Mouse (Mus musculus) heart, postnatal 10 days (tissue): ENCODE measurements at regions not wholly inside any gene's neighbourhood (a gene's known extent, or its start where the extent isn't known, plus 50 kb on each side); places are given as distances from the start of the nearest gene placed in this dataset.

Experiments
- DNase-seq, 2 experiments: peaks; one replicate each; pipeline ENCODE4 v3.0.0; 2021
- intact Hi-C: fragments of 180-260 bp; cut with DNase I; formaldehyde crosslinking; loops from one replicate; pipeline ENCODE4 v1.15.1; 2025

GRCm38 (mm10) chr13:51970051-51970450, 123.6 kb downstream of the Gadd45g start:
- intact Hi-C loops: no loop called here

GRCm38 (mm10) chr13:51972656-51973310, 126.3 kb downstream of the Gadd45g start:
- intact Hi-C loops: no loop called here
- no peak for DNase-seq

More at GRCm38 (mm10) chr13:51970051-51970450, 123.6 kb downstream of the Gadd45g start:
- no peak for DNase-seq

GRCm38 (mm10) chr13:51973461-51973860, 127.0 kb downstream of the Gadd45g start:
- intact Hi-C loops: no loop called here

DNA sequence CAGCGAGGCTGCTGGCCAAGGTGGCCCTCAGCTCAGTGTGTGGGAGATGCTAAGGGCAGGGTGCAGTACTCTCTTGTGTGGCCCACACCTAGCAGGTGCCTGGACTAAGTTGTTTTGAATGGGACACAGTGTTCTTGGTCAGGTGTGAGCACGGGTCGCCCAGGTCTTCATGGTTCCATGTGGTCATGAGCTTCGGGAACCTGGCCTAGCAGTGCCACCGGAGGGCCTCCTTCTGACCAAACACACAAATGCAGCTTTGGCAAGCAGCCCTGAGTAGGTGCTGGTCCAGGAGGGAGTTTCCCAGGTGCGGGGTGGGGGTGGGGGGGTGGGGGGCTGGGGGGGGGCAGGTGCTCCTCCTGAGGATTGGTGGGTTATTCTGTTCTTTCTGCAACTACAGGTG, 127.6 kb downstream of the Gadd45g start:
- intact Hi-C loops: no loop called here
- DNase-seq: no peak

More at GRCm38 (mm10) chr13:51973461-51973860, 127.0 kb downstream of the Gadd45g start:
- DNase-seq: no peak

DNA sequence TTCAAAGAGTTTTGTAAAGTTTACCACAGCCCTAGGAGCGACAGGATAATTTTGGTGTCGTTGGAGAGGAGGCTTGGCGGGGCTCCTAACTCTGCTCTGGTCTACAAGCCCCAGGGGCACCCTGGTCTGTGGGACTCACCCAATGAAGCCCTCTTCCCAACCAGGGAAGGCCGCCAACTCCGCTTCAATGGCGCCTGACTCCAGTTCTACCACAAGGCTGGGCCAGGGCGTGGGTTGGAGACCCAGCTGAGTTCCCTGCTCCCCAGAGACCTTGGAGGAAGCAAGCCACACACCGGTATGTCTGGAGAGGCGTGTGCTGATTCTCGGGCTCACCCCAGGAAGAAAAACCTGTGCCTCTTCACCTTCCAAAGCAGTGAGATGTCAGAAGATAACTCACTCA, 128.9 kb downstream of the Gadd45g start:
- peak; percentile 52 to 54 for DNase-seq
- intact Hi-C loops: loop anchor here (1.0 to 5.0 kb wide), 2 partner anchors 129 to 247 kb away; partner anchors contain the start of gene Gadd45g

- intact Hi-C loops: loop anchor here (1.0 to 5.0 kb wide), 4 partner anchors 65 to 246 kb away; partner anchors contain the start of gene Gadd45g
- DNase-seq: peak; percentile 84 to 87
Observed at GRCm38 (mm10) chr13:51975801-51976601, 129.5 kb downstream of the Gadd45g start.

- intact Hi-C loops: loop anchor here (2.0 to 5.0 kb wide), 3 partner anchors 64 to 246 kb away; no protein-coding TSS in a partner anchor
- peak in 1 of 2 experiments; percentile 31 for DNase-seq
Observed at GRCm38 (mm10) chr13:51976620-51977214, 130.2 kb downstream of the Gadd45g start.

- DNase-seq: peak in 1 of 2 experiments; percentile 38
- intact Hi-C loops: loop anchor here (5.0 kb wide), 1 partner anchor 243 kb away; no protein-coding TSS in a partner anchor
Observed at GRCm38 (mm10) chr13:51979301-51979977, 133.0 kb downstream of the Gadd45g start.

DNA sequence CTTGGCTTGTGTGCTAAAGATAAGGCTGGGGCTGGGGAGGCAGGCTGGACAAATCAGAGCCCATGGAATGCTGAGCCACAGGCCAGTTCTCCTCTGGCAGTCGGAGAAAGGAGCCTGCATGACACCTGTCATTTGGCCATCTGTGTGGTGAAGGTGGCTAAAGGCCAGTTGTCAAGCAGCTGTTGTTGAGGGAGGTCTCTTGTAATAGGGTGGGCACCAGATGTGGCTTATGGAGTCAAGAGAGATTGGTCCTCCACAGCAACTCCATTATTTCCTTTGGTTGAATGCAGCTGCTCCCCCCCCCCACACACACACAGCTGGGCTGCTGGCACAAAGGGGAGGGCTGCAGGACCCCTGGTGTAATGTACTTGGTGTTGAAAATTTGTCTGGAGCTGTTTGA, 133.9 kb downstream of the Gadd45g start:
- intact Hi-C loops: no loop called here
- DNase-seq: no peak

- no peak for DNase-seq
Observed at GRCm38 (mm10) chr13:51983002-51983401, 136.5 kb downstream of the Gadd45g start.

DNA sequence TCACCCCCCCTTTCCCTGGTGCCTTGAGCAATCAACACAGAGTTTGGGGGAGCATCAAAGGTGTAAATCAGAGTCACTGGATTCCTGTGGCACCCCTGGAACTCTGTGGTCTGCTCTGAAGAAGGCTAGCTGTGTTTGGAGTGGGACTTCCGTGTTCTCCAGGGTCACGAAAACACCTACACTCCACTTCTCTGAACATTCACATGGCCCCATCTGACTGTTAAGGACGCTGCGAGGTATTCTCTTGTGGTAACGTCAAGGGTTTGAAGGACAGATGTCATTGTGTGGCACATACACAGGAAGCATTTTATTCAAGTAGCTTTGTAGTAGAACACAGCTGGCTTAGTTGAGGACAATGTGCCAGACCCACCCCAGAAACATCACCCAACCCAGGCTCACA, 137.1 kb downstream of the Gadd45g start:
- no peak for DNase-seq
- intact Hi-C loops: no loop called here

More at GRCm38 (mm10) chr13:51983002-51983401, 136.5 kb downstream of the Gadd45g start:
- intact Hi-C loops: no loop called here

DNA sequence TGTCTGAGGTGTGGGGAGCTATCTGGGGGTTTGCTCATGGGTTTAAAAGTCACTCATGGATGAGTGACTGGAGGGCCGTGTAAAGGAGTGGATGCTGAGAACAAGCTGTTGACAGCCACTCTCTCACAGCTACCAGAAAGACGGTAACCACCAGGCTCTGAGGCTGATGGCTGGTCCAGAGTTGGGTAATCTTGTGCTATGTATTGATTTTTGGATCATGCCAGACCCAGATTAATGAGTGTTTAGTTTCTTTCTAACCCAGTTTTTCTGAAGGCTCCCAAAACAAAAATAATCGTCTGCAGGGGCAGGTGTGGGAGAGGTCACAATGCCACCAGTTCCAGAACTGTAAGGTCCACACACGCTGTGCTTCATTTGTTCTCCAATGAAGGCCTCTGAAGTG, 144.9 kb downstream of the Gadd45g start:
- intact Hi-C loops: no loop called here
- DNase-seq: no peak

GRCm38 (mm10) chr13:51992878-51993277, 146.4 kb downstream of the Gadd45g start:
- DNase-seq: no peak
- intact Hi-C loops: no loop called here

- DNase-seq: no peak
- intact Hi-C loops: no loop called here
Observed at GRCm38 (mm10) chr13:51996163-51996562, 149.7 kb downstream of the Gadd45g start.

- DNase-seq: no peak
- intact Hi-C loops: no loop called here
Observed at GRCm38 (mm10) chr13:51998542-51998941, 152.1 kb downstream of the Gadd45g start.

DNA sequence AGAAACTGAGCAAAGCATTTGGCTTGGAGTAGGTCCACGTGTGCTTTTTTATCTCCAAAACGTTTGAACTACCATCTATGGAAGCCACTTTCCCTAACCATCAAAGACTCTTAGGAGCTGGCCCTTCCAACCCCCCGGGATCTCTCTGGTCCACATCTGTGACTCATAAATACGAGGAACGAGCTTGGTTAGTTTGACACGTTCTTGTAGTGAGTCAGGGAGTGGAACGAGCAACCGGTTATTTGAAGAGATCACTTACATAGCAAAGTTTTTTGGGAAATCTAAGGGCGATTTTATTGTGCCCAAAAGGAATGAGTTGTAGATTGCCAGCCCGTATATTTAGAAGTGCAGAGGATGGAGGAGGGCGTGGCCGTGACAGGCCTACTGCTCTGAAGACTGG, 155.3 kb downstream of the Gadd45g start:
- DNase-seq: no peak
- intact Hi-C loops: no loop called here

DNA sequence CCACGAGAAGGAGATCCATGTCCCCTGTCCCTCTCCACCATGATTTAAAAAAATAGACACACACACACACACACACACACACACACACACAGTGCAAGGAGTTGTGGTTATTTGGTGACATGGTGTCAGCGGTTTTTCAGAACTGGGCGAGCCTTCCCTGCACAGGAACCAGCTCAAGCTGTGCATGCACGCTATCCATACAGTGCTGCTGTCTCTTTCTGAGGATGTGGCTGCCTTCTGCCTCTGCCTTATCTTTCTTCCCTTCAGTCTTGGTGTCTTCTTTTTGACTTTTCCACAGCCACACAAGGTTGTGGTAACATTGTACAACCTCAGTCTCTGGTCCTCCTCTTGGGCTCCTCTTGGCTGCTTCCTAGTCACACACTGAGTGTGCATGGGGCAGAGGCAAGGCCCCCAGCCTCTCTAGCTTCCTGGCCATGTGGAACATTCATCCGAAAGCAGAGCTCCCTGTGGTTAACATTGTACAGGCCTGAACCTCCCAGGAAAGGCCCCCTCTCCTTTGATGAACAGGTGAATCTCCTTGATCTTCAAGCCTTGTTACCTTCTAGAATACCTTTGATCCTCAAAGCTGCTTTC, 157.6 kb downstream of the Gadd45g start:
- intact Hi-C loops: no loop called here
- no peak for DNase-seq

GRCm38 (mm10) chr13:52007585-52008395, 161.3 kb downstream of the Gadd45g start:
- no peak for DNase-seq
- intact Hi-C loops: loop anchor here (5.0 kb wide), 1 partner anchor 500 kb away; no protein-coding TSS in a partner anchor

- no peak for DNase-seq
Observed at GRCm38 (mm10) chr13:52009231-52009630, 162.8 kb downstream of the Gadd45g start.

More at GRCm38 (mm10) chr13:52009231-52009630, 162.8 kb downstream of the Gadd45g start:
- intact Hi-C loops: loop anchor here (5.0 kb wide), 1 partner anchor 498 kb away; no protein-coding TSS in a partner anchor
